Mouse (Mus musculus): ENCODE measurements around the gene Gm2174.

DNA sequence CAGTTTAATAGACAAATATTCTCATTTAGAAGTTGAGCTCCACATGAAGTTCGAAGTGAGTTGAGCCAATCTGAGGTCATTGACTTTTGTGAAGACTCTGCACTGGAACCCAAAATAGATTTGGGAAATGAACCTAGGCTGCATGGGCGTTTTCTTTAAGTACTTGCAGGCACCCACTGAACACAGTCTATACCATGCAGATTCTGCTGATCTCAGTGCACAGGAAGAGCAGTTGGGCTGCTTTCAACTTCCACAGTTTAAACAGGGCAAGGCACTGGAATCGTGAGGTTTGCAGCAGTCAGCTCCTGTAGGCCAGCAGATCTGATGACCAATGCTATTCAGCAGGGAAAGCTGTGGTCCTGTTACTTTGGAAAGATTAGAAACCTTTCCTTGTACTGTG, 31.5 kb upstream of the Gm2174 start:
- TF ChIP-seq CTCF (IDR thresholded peaks at IDR 0.05) (no peak), EP300 (IDR thresholded peaks at IDR 0.05) (no peak)

All from lung, postnatal 0 days (tissue).